Mouse (Mus musculus): ENCODE data around the gene Olfr1513. TPM values are rescaled to one million over a fixed set of nuclear protein-coding genes. Genes with fewer than 3 reads are reported as not detected.
A peak's percentile ranks its signal among the peaks of the same experiment; 100 is the strongest.
"Not testable (repeated sequence)": the region's sequence is repeated elsewhere in the genome, so short reads cannot be mapped to it uniquely, and the experiment has no call there.

Olfr1513 gene
- polyA plus RNA-seq, 1 experiment from 2014 or later = not detected

GRCm38 (mm10) chr14:52315283-52315780 is 40.9 kb downstream of the Olfr1513 start:
- H3K36me3 ChIP-seq (ENCODE audit: control insufficient read depth, insufficient read depth, low read length) = peaks cover 39% of the 10 kb centered on the region
- ATAC-seq (ENCODE audit: low FRiP score, low TSS enrichment) = no peak
- no peaks in the 10 kb centered on the region for H3K27me3 ChIP-seq (ENCODE audit: control insufficient read depth, insufficient read depth, low read length)
- H3K9ac ChIP-seq (ENCODE audit: low read depth, low read length) = peak overlapping the region; percentile 80
- peak overlapping the region; percentile 93 for H3K27ac ChIP-seq (ENCODE audit: low read depth, low read length)
- peaks cover 16% of the 10 kb centered on the region; the same call in 1 of the 2 replicates for H3K4me1 ChIP-seq (ENCODE audit: control insufficient read depth, insufficient read depth, low read length)
- H3K4me2 ChIP-seq (replicated peaks; ENCODE audit: low read depth, low read length) = peak overlapping the region; percentile 93
- peak overlapping the region; percentile 68 for H3K4me3 ChIP-seq (ENCODE audit: low read length)
- 6% methylated on average over 17 of the region's 17 CpGs for WGBS
- H3K9me3 ChIP-seq (ENCODE audit: control insufficient read depth, low read length) = peaks cover 10% of the 10 kb centered on the region

- H3K9me3 ChIP-seq (ENCODE audit: control insufficient read depth, low read length) = peaks cover 10% of the 10 kb centered on the region
- 40% methylated on average over 8 of the region's 8 CpGs for WGBS
Observed at GRCm38 (mm10) chr14:52314808-52315150, 41.4 kb downstream of the Olfr1513 start.

GRCm38 (mm10) chr14:52313931-52314807 is 42.0 kb downstream of the Olfr1513 start:
- Histone ChIP-seq H3K9me3 (ENCODE audit: control insufficient read depth, low read length) (peaks cover 10% of the 10 kb centered on the region), H3K27me3 (ENCODE audit: control insufficient read depth, insufficient read depth, low read length) (no peaks in the 10 kb centered on the region), H3K4me3 (ENCODE audit: low read length) (peak overlapping the region; percentile 68), H3K9ac (ENCODE audit: low read depth, low read length) (no peak overlapping the region), H3K27ac (ENCODE audit: low read depth, low read length) (no peak overlapping the region), H3K4me2 (replicated peaks; ENCODE audit: low read depth, low read length) (peak overlapping the region; percentile 93), H3K36me3 (ENCODE audit: control insufficient read depth, insufficient read depth, low read length) (peaks cover 42% of the 10 kb centered on the region), H3K4me1 (ENCODE audit: control insufficient read depth, insufficient read depth, low read length) (peaks cover 16% of the 10 kb centered on the region; the same call in 1 of the 2 replicates)
- WGBS = 87% methylated on average over 26 of the region's 26 CpGs
- no peak for ATAC-seq (ENCODE audit: low FRiP score, low TSS enrichment)

More at GRCm38 (mm10) chr14:52314808-52315150, 41.4 kb downstream of the Olfr1513 start:
- H3K4me3 ChIP-seq (ENCODE audit: low read length) = peak overlapping the region; percentile 68
- peaks cover 40% of the 10 kb centered on the region for H3K36me3 ChIP-seq (ENCODE audit: control insufficient read depth, insufficient read depth, low read length)
- no peaks in the 10 kb centered on the region for H3K27me3 ChIP-seq (ENCODE audit: control insufficient read depth, insufficient read depth, low read length)
- H3K9ac ChIP-seq (ENCODE audit: low read depth, low read length) = peak overlapping the region; percentile 80; the same call in 1 of the 2 replicates
- no peak for ATAC-seq (ENCODE audit: low FRiP score, low TSS enrichment)
- peak overlapping the region; percentile 93 for H3K4me2 ChIP-seq (replicated peaks; ENCODE audit: low read depth, low read length)
- peaks cover 16% of the 10 kb centered on the region; the same call in 1 of the 2 replicates for H3K4me1 ChIP-seq (ENCODE audit: control insufficient read depth, insufficient read depth, low read length)
- H3K27ac ChIP-seq (ENCODE audit: low read depth, low read length) = no peak overlapping the region

GRCm38 (mm10) chr14:52310906-52311305 is 45.3 kb downstream of the Olfr1513 start:
- no peak for ATAC-seq (ENCODE audit: low FRiP score, low TSS enrichment)
- Histone ChIP-seq H3K4me2 (replicated peaks; ENCODE audit: low read depth, low read length) (no peak overlapping the region), H3K36me3 (ENCODE audit: control insufficient read depth, insufficient read depth, low read length) (peaks cover 47% of the 10 kb centered on the region), H3K9ac (ENCODE audit: low read depth, low read length) (no peak overlapping the region), H3K4me3 (ENCODE audit: low read length) (no peak overlapping the region), H3K4me1 (ENCODE audit: control insufficient read depth, insufficient read depth, low read length) (peaks cover 16% of the 10 kb centered on the region; the same call in 1 of the 2 replicates), H3K9me3 (ENCODE audit: control insufficient read depth, low read length) (peaks cover 10% of the 10 kb centered on the region), H3K27ac (ENCODE audit: low read depth, low read length) (no peak overlapping the region), H3K27me3 (ENCODE audit: control insufficient read depth, insufficient read depth, low read length) (no peaks in the 10 kb centered on the region)
- WGBS = 88% methylated on average over 2 of the region's 2 CpGs

- WGBS = 94% methylated on average over 5 of the region's 6 CpGs
Observed at GRCm38 (mm10) chr14:52310343-52310742, 45.9 kb downstream of the Olfr1513 start.

GRCm38 (mm10) chr14:52306100-52306499 is 50.1 kb downstream of the Olfr1513 start:
- H3K36me3 ChIP-seq (ENCODE audit: control insufficient read depth, insufficient read depth, low read length) = peaks cover 13% of the 10 kb centered on the region
- no peaks in the 10 kb centered on the region for H3K27me3 ChIP-seq (ENCODE audit: control insufficient read depth, insufficient read depth, low read length)
- H3K4me2 ChIP-seq (replicated peaks; ENCODE audit: low read depth, low read length) = no peak overlapping the region
- H3K4me3 ChIP-seq (ENCODE audit: low read length) = no peak overlapping the region
- H3K4me1 ChIP-seq (ENCODE audit: control insufficient read depth, insufficient read depth, low read length) = peaks cover 3% of the 10 kb centered on the region; the same call in 1 of the 2 replicates
- H3K9ac ChIP-seq (ENCODE audit: low read depth, low read length) = no peak overlapping the region
- ATAC-seq (ENCODE audit: low FRiP score, low TSS enrichment) = no peak
- H3K27ac ChIP-seq (ENCODE audit: low read depth, low read length) = no peak overlapping the region
- 97% methylated on average over 2 of the region's 2 CpGs for WGBS
- no peaks in the 10 kb centered on the region; the same call in 1 of the 2 replicates for H3K9me3 ChIP-seq (ENCODE audit: control insufficient read depth, low read length)

More at GRCm38 (mm10) chr14:52310343-52310742, 45.9 kb downstream of the Olfr1513 start:
- Histone ChIP-seq H3K4me1 (ENCODE audit: control insufficient read depth, insufficient read depth, low read length) (peaks cover 15% of the 10 kb centered on the region; the same call in 1 of the 2 replicates), H3K36me3 (ENCODE audit: control insufficient read depth, insufficient read depth, low read length) (peaks cover 47% of the 10 kb centered on the region)
- H3K9ac ChIP-seq (ENCODE audit: low read depth, low read length); H3K27ac ChIP-seq (ENCODE audit: low read depth, low read length); H3K4me3 ChIP-seq (ENCODE audit: low read length); ATAC-seq (ENCODE audit: low FRiP score, low TSS enrichment); H3K9me3 ChIP-seq (ENCODE audit: control insufficient read depth, low read length); H3K27me3 ChIP-seq (ENCODE audit: control insufficient read depth, insufficient read depth, low read length); H3K4me2 ChIP-seq (replicated peaks; ENCODE audit: low read depth, low read length): not testable (repeated sequence)

- Histone ChIP-seq H3K36me3 (ENCODE audit: control insufficient read depth, insufficient read depth, low read length) (peaks cover 10% of the 10 kb centered on the region), H3K4me1 (ENCODE audit: control insufficient read depth, insufficient read depth, low read length) (peaks cover 3% of the 10 kb centered on the region; the same call in 1 of the 2 replicates), H3K4me2 (replicated peaks; ENCODE audit: low read depth, low read length) (peak within 1 kb of the TSS; percentile 68), H3K9ac (ENCODE audit: low read depth, low read length) (peak within 1 kb of the TSS; percentile 77), H3K27me3 (ENCODE audit: control insufficient read depth, insufficient read depth, low read length) (no peaks in the 10 kb centered on the region), H3K4me3 (ENCODE audit: low read length) (peak within 1 kb of the TSS; percentile 81), H3K27ac (ENCODE audit: low read depth, low read length) (peak within 1 kb of the TSS; percentile 88), H3K9me3 (ENCODE audit: control insufficient read depth, low read length) (no peaks in the 10 kb centered on the region)
- 1% methylated on average over 46 of the region's 46 CpGs for WGBS
- peak; percentile 94 for ATAC-seq (ENCODE audit: low FRiP score, low TSS enrichment)
Observed at GRCm38 (mm10) chr14:52304644-52305271, 51.5 kb downstream of the Olfr1513 start, which contains the start of gene Mettl3. TSS of gene Mettl3 (minus strand) at chr14:52305128.

- not testable (repeated sequence) for H3K9ac ChIP-seq (ENCODE audit: low read depth, low read length); H3K4me2 ChIP-seq (replicated peaks; ENCODE audit: low read depth, low read length); H3K4me1 ChIP-seq (ENCODE audit: control insufficient read depth, insufficient read depth, low read length); H3K27me3 ChIP-seq (ENCODE audit: control insufficient read depth, insufficient read depth, low read length); H3K27ac ChIP-seq (ENCODE audit: low read depth, low read length); H3K9me3 ChIP-seq (ENCODE audit: control insufficient read depth, low read length); H3K4me3 ChIP-seq (ENCODE audit: low read length); ATAC-seq (ENCODE audit: low FRiP score, low TSS enrichment)
- WGBS = 94% methylated on average over 3 of the region's 3 CpGs
- H3K36me3 ChIP-seq (ENCODE audit: control insufficient read depth, insufficient read depth, low read length) = peaks cover 11% of the 10 kb centered on the region
Observed at GRCm38 (mm10) chr14:52303517-52303916, 52.7 kb downstream of the Olfr1513 start.

All from kidney, embryonic 14.5 days (tissue).